In the genomic region with DNA sequence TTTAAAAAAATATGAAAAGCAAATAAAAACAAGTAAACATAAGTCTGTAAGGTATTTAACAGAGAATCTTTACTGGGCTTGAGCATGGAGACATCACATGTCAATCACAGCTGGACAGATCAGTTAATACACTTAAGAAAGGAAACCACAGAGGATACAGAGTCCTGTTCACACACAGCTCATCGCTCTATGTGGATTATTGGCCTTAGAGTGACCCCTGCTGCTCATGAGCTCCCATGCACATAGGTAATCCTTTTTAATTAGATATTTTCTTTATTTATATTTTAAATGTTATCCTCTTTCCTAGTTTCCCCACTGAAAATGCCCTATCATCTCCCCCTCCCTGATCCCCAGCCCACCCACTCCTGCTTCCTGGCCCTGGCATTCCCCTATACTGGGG, we compare ENCODE assay signal across 7 mouse cellular contexts. TPM values are rescaled to one million over a fixed set of nuclear protein-coding genes. Genes with fewer than 3 reads are reported as not detected.
DNase-seq lines count a peak whose midpoint lies in the region; ATAC-seq and TF ChIP-seq lines count a peak whose summit lies in the region.
"Not testable (repeated sequence)": the region's sequence is repeated elsewhere in the genome, so short reads cannot be mapped to it uniquely, and the experiment has no call there.

No protein-coding gene starts in this region.

- H3K9me3 ChIP-seq in CH12.LX (replicated peaks; ENCODE audit: low read length); liver, postnatal 0 days (ENCODE audit: low read length): not testable (repeated sequence)

- not testable (repeated sequence) for H3K9ac ChIP-seq in CH12.LX (ENCODE audit: insufficient read depth, low read depth); liver, postnatal 0 days (replicated peaks)

- TF ChIP-seq EP300 in CH12.LX (IDR thresholded peaks at IDR 0.05; ENCODE audit: low read length); liver, postnatal 0 days (IDR thresholded peaks at IDR 0.05; ENCODE audit: low read depth): not testable (repeated sequence)

- TF ChIP-seq RAD21 in CH12.LX (IDR thresholded peaks at IDR 0.05; ENCODE audit: low read depth, low read length), result peak; percentile 8

- H3K27ac ChIP-seq in CH12.LX (ENCODE audit: insufficient read depth, low read depth); liver, postnatal 0 days (ENCODE audit: low read depth): not testable (repeated sequence)

- CTCF ChIA-PET in Patski (lab: Charles Lee), result not testable (repeated sequence)

- not testable (repeated sequence) for H3K4me3 ChIP-seq in CH12.LX (replicated peaks in 1 of 3; ENCODE audit: low read depth in 2 of 3, low read length in 2 of 3, poor library complexity in 1 of 3); liver, postnatal 0 days (ENCODE audit: low read depth, low read length)

- 39% methylated on average over 1 of the region's 1 CpGs for WGBS in liver, postnatal 0 days (ENCODE audit: insufficient replicate concordance)

- not testable (repeated sequence) for H3K36me3 ChIP-seq in CH12.LX (replicated peaks in 1 of 2; ENCODE audit: control insufficient read depth in 1 of 2, insufficient read depth in 1 of 2, low read length in 1 of 2); liver, postnatal 0 days (replicated peaks; ENCODE audit: insufficient read depth, low read length); splenic B cell, adult 2 months (ENCODE audit: control insufficient read depth, insufficient read depth, low read length, poor library complexity, severe bottlenecking)

- H3K27me3 ChIP-seq in CH12.LX (replicated peaks); Patski; liver, postnatal 0 days (ENCODE audit: insufficient read depth, low read length); splenic B cell, adult 2 months (ENCODE audit: control insufficient read depth, insufficient read depth, low read length, poor library complexity, severe bottlenecking): not testable (repeated sequence)

- POLR2A ChIA-PET in Patski (lab: Charles Lee), result not testable (repeated sequence)

- TF ChIP-seq POLR2A in CH12.LX (IDR thresholded peaks at IDR 0.05; ENCODE audit: low read depth, low read length), result not testable (repeated sequence)

- in situ Hi-C loops in CH12.LX (cut with MboI; ENCODE audit: low pct_ligation_motif_present, low pct_unique_long_range_greater_than_20kb, low sequenced_read_pairs); Patski (cut with MboI; ENCODE audit: low pct_unique_long_range_greater_than_20kb): not testable (repeated sequence)

- ATAC-seq in Patski; liver, postnatal 0 days: not testable (repeated sequence)
- peak; percentile 92 for ATAC-seq in common myeloid progenitor, adult 5-6 weeks (replicated peaks; ENCODE audit: low read depth, poor library complexity, severe bottlenecking)
- ATAC-seq in megakaryocyte progenitor cell, adult 5-6 weeks (replicated peaks; ENCODE audit: poor library complexity), result peak; percentile 88

- DNase-seq in 416B (ENCODE audit: low read depth), result peak; percentile 72
- DNase-seq in CH12.LX (ENCODE audit: extremely low read depth); Patski (ENCODE audit: low read depth, low spot score); liver, postnatal 0 days: not testable (repeated sequence)
- DNase-seq in splenic B cell, adult 2 months (ENCODE audit: low read depth, low spot score), result peak; percentile 6

- TF ChIP-seq CTCF in CH12.LX (conservative IDR thresholded peaks at IDR 0.05 in 1 of 2, IDR thresholded peaks at IDR 0.05 in 1 of 2; ENCODE audit: low read depth in 2 of 2, low read length in 2 of 2) (peak in 1 of 2 experiments; percentile 32; a peak in 2 of 4 replicates), Patski (IDR thresholded peaks at IDR 0.05) (peak; percentile 25)
- 0 out of 2 replicates have a peak, but pooled peaks have one; percentile 4 for TF ChIP-seq CTCF in liver, postnatal 0 days (IDR thresholded peaks at IDR 0.05; ENCODE audit: low read depth)

- H3K4me2 ChIP-seq in CH12.LX (ENCODE audit: insufficient read depth, low read depth, poor library complexity, severe bottlenecking); liver, postnatal 0 days (ENCODE audit: low read depth, low read length): not testable (repeated sequence)

- not testable (repeated sequence) for H3K4me1 ChIP-seq in CH12.LX (ENCODE audit: control insufficient read depth in 1 of 2, insufficient read depth in 2 of 2); liver, postnatal 0 days (ENCODE audit: insufficient read depth)

- H3K79me2 ChIP-seq in CH12.LX (replicated peaks; ENCODE audit: control insufficient read depth, extremely low read depth, insufficient read depth, poor library complexity, severe bottlenecking), result not testable (repeated sequence)

- dilution Hi-C loops in CH12.LX (cut with MboI; ENCODE audit: extremely low pct_ligation_motif_present, extremely low pct_unique_long_range_greater_than_20kb, low sequenced_read_pairs), result not testable (repeated sequence)

RNA-seq across cellular contexts. Expression of a gene that starts 44.6 kb away (rescaled TPM):
- total RNA-seq in CH12.LX (2012; rRNA removed), result 13.4 and 13.9 TPM in 2 replicates
- total RNA-seq in CH12.LX (2014; rRNA removed), result 41.7 and 48.2 TPM in 2 replicates
- polyA plus RNA-seq in CH12.LX (2012; ENCODE audit: insufficient read length, low read depth), result 17.6 and 23.4 TPM in 2 replicates
- polyA plus RNA-seq in Patski (2021), result 30.1 TPM
- total RNA-seq in common myeloid progenitor, adult 5-6 weeks (2017), result 52.2 and 64.0 TPM in 2 replicates
- polyA plus RNA-seq in liver, postnatal 0 days (2015; fragmentation: Nextera tagmentation; extraction: Ambion mirVana), result 8.5 and 8.8 TPM in 2 replicates
- 48.7 and 59.7 TPM in 2 replicates for total RNA-seq in megakaryocyte progenitor cell, adult 5-6 weeks (2015)
- 35.5 and 37.2 TPM in 2 replicates for total RNA-seq in megakaryocyte progenitor cell, adult 5-6 weeks (2017)
